Mouse (Mus musculus) cortical plate, adult 2 months (tissue): ENCODE results near the gene Il20rb.
A peak's percentile ranks its signal among the peaks of the same experiment; 100 is the strongest.

Experiments used
- CTCF ChIP-seq: fragments of 200-500 bp; IDR thresholded peaks from 2 replicates; pipeline ENCODE4 v1.5.1; 2011; ENCODE audit warnings: mild to moderate bottlenecking, control low read depth, low read length; ENCODE audit not compliant: insufficient read depth; ENCODE audit errors: extremely low read depth
- POLR2A ChIP-seq: fragments of 200-500 bp; IDR thresholded peaks from 2 replicates; pipeline ENCODE4 v1.6.1; 2011; ENCODE audit warnings: mild to moderate bottlenecking, low read length, control low read depth; ENCODE audit not compliant: insufficient read depth; ENCODE audit errors: extremely low read depth

DNA sequence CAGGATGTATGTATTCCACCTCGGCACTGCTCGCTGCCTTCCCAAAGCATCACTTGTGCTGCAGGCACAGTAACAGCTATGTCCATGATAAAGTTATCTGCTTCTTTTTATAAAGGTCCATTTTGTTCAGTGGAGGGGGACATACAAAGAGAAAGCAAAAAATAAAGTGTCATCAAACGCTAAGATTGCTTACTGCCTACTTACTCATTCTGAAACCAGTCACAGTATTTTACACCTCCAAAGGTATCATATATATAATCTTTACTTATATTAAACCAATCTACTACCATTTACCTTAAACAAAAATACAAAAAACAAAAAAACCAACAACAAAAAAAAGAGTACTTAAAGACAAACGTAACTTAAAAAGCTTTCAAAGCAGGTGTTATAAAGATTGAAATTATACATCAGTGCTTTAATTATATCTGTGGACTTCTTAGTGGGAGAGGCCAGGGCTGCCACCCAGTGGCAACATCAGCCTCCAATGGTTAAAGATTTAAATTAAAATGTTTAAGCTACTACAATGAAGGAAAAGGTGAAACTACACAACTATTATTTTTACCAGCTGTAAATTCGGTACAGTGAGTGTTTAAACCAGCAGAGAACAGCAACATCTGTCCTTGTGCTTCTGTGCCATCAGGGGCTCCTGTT is 7.1 kb upstream of the Il20rb start:
- no peak for TF ChIP-seq POLR2A
- TF ChIP-seq CTCF, result peak; percentile 19; the same call in 1 of the 2 replicates
